Comparison of ENCODE assay signal across 8 mouse cellular contexts in the genomic region with DNA sequence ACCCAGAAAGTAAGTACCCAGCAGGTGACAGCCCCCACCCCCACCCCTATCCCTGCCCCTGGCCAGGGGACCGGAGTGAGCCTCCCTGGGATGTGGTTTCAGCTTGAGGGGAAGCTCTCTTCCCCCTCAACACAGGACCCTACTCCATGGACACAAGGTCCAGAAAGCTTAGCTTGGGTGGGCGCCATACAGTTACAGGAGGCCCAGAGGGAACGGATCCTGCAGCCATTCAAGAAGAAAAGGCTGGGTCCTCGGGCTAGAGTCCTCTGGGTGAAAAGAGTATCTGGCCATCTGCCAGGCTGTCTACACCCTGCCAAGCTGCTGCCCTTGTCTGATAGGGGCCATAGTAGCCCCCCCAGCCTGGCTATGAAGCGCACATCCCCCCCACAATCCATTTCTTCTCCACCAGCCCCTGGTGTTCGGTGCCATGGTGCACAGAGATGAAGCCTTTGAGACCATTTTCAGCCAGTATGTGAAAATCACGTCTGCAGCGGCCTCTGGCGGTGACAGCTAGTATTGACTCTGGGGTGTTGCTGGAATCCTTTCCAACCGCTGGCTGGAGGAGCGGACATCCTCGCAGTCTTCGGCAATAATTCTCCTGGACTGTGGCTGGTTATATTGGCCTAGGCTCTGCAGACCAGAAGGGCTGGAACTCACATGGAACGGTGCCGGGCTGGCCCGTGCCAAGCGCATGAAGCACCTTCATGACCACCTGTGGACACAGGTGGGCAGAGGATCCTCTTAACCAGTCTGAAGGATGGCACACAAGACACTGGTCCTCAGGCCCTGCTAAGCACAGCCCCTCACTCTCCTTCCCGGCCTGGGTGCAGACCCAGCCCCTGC. TPM values are rescaled to one million over a fixed set of nuclear protein-coding genes. Genes with fewer than 3 reads are reported as not detected.
DNase-seq lines count a peak whose midpoint lies in the region; ATAC-seq and TF ChIP-seq lines count a peak whose summit lies in the region.

No protein-coding gene starts in this region.

- peaks cover 87% of the 10 kb centered on the region for H3K36me3 ChIP-seq in G1E (replicated peaks)
- H3K36me3 ChIP-seq in forebrain, embryonic 15.5 days, result peaks cover 51% of the 10 kb centered on the region
- no peaks in the 10 kb centered on the region for H3K36me3 ChIP-seq in hindbrain, embryonic 11.5 days (ENCODE audit: control insufficient read depth, insufficient read depth, low read length)

- peak overlapping the region; percentile 61 for H3K27ac ChIP-seq in forebrain, embryonic 15.5 days (replicated peaks)
- H3K27ac ChIP-seq in hindbrain, embryonic 11.5 days (ENCODE audit: low read depth, low read length), result no peak overlapping the region

- H3K4me2 ChIP-seq in forebrain, embryonic 15.5 days (replicated peaks), result no peak overlapping the region
- H3K4me2 ChIP-seq in hindbrain, embryonic 11.5 days (replicated peaks; ENCODE audit: low read depth, low read length), result no peak overlapping the region

- WGBS in forebrain, embryonic 15.5 days, result 38% methylated on average over 18 of the region's 18 CpGs
- 45% methylated on average over 18 of the region's 18 CpGs for WGBS in hindbrain, embryonic 11.5 days

- no peak overlapping the region for H3K4me3 ChIP-seq in G1E (ENCODE audit: low read depth, low read length)
- H3K4me3 ChIP-seq in forebrain, embryonic 15.5 days, result no peak overlapping the region
- H3K4me3 ChIP-seq in hindbrain, embryonic 11.5 days (ENCODE audit: low read depth, low read length), result no peak overlapping the region

- no peak overlapping the region for H3K9ac ChIP-seq in forebrain, embryonic 15.5 days (replicated peaks)
- H3K9ac ChIP-seq in hindbrain, embryonic 11.5 days (ENCODE audit: low read depth, low read length), result no peak overlapping the region

- peak; percentile 81 for DNase-seq in G1E (ENCODE audit: low spot score)
- DNase-seq in hindbrain, embryonic 11.5 days (ENCODE audit: low spot score), result peak; percentile 93
- DNase-seq in layer of hippocampus, adult 9-10 months (ENCODE audit: low spot score), result peak; percentile 71
- peak; percentile 93 for DNase-seq in lung, postnatal 10 days
- peak; percentile 84 for DNase-seq in ovary, postnatal 36 days (ENCODE audit: low spot score)
- DNase-seq in thymus, postnatal 25 days, result peak; percentile 82

- peak; percentile 63 for ATAC-seq in G1E (ENCODE audit: extremely low read depth, insufficient number of reproducible peaks, low FRiP score, poor library complexity, severe bottlenecking)
- ATAC-seq in cerebellum, adult (ENCODE audit: insufficient number of reproducible peaks, low FRiP score, low TSS enrichment), result peak; percentile 43; the same call in 1 of the 2 replicates
- ATAC-seq in forebrain, embryonic 15.5 days (replicated peaks), result peak; percentile 68
- peak; percentile 49 for ATAC-seq in hindbrain, embryonic 11.5 days (ENCODE audit: low FRiP score)

- TF ChIP-seq CTCF in G1E (IDR thresholded peaks at IDR 0.05; ENCODE audit: low read depth, low read length), result peak; percentile 81

- no peaks in the 10 kb centered on the region for H3K9me3 ChIP-seq in G1E (replicated peaks)
- H3K9me3 ChIP-seq in forebrain, embryonic 15.5 days, result no peaks in the 10 kb centered on the region
- no peaks in the 10 kb centered on the region for H3K9me3 ChIP-seq in hindbrain, embryonic 11.5 days (ENCODE audit: control insufficient read depth, low read length)

- peaks cover 50% of the 10 kb centered on the region for H3K4me1 ChIP-seq in G1E (ENCODE audit: insufficient read depth, low read depth, low read length)
- 0 out of 2 replicates have a peak, but pooled peaks cover 6% of the 10 kb centered on the region for H3K4me1 ChIP-seq in forebrain, embryonic 15.5 days
- no peaks in the 10 kb centered on the region for H3K4me1 ChIP-seq in hindbrain, embryonic 11.5 days (replicated peaks; ENCODE audit: control insufficient read depth, insufficient read depth, low read length)

- no peaks in the 10 kb centered on the region for H3K27me3 ChIP-seq in G1E (ENCODE audit: insufficient read depth, low read length)
- no peaks in the 10 kb centered on the region for H3K27me3 ChIP-seq in forebrain, embryonic 15.5 days
- H3K27me3 ChIP-seq in hindbrain, embryonic 11.5 days (ENCODE audit: control insufficient read depth, insufficient read depth, low read length), result no peaks in the 10 kb centered on the region

RNA-seq across cellular contexts. Expression of gene Cerk, which starts 50.8 kb away (rescaled TPM):
- 0.19 TPM in 1 of 2 replicates, not detected in the other for total RNA-seq in G1E (2014; fragmentation: Nextera tagmentation)
- 0.06 and 0.22 TPM in 2 replicates for total RNA-seq in G1E (2017)
- polyA plus RNA-seq in G1E (2012), result 0.01 and 0.02 TPM in 2 replicates
- 21.7 and 23.5 TPM in 2 replicates for polyA plus RNA-seq in forebrain, embryonic 15.5 days (2015; fragmentation: Nextera tagmentation; extraction: Ambion mirVana)
- polyA plus RNA-seq in hindbrain, embryonic 11.5 days (2014; fragmentation: Nextera tagmentation; extraction: Ambion mirVana), result 16.9 and 18.4 TPM in 2 replicates

Comparison
In these comparisons a context has a peak if more than half of its experiments do, and no peak if none do; other contexts are left out.
1. RNA of gene Cerk, which starts 50.8 kb away (polyA plus RNA-seq): 21.7 to 23.5 TPM in forebrain, embryonic 15.5 days and 16.9 to 18.4 TPM in hindbrain, embryonic 11.5 days; 0.01 to 0.02 TPM in G1E; every median in the first group is over 10 times any median in the second.
2. Peak in every context shown above with its lines, with median percentiles within 50 percentile points of each other: ATAC-seq and DNase-seq.